Mouse (Mus musculus): ENCODE data around the gene Arhgef17.

GRCm38 (mm10) chr7:100919809-100920107 is 12.1 kb downstream of the Arhgef17 start:
- TF ChIP-seq GATA1 (IDR thresholded peaks at IDR 0.05; ENCODE audit: low read length) (no peak), TAL1 (IDR thresholded peaks at IDR 0.05; ENCODE audit: low read length) (no peak)

All from erythroblast, embryonic 14.5 days (primary cell).